Mouse (Mus musculus): Measurements from ENCODE around the gene Olfr320. TPM values are rescaled to one million over a fixed set of nuclear protein-coding genes. Genes with fewer than 3 reads are reported as not detected.

Gene Olfr320
- total RNA-seq, 2 experiments from 2014 or later = not detected

Other genes starting within 250 kb of the Olfr320 start
- gene Gm12253, start 248.5 kb upstream of the Olfr320 start, total RNA-seq (2021) = not detected
- not detected for gene Lypd9, start 228.2 kb upstream of the Olfr320 start, total RNA-seq (2021)
- not detected for gene Olfr30, start 218.8 kb upstream of the Olfr320 start, total RNA-seq (2021)
- gene Olfr332, start 188.5 kb upstream of the Olfr320 start, total RNA-seq (2021) = not detected
- gene Olfr331, start 178.5 kb upstream of the Olfr320 start, total RNA-seq (2021) = not detected
- under 1 TPM in 1 of 2 experiments, not detected in 1; 0.50 TPM for gene Olfr330, start 146.3 kb upstream of the Olfr320 start, total RNA-seq (2021)
- under 1 TPM in 1 of 2 experiments, not detected in 1; 0.63 TPM for gene Olfr329-ps, start 134.7 kb upstream of the Olfr320 start, total RNA-seq (2021)
- gene Olfr328, start 125.5 kb upstream of the Olfr320 start, total RNA-seq (2021) = under 1 TPM in 1 of 2 experiments, not detected in 1; 0.13 TPM
- gene Olfr224, start 110.5 kb upstream of the Olfr320 start, total RNA-seq (2021) = not detected
- not detected for gene Olfr325, start 103.4 kb upstream of the Olfr320 start, total RNA-seq (2021)
- gene Olfr324, start 86.0 kb upstream of the Olfr320 start, total RNA-seq (2021) = not detected
- gene 2210407C18Rik, start 65.0 kb upstream of the Olfr320 start, total RNA-seq (2021) = not detected
- gene Olfr323, start 50.6 kb upstream of the Olfr320 start, total RNA-seq (2021) = not detected
- gene Trim58, start 40.6 kb upstream of the Olfr320 start, total RNA-seq (2021) = not detected
- gene Olfr322, start 22.3 kb upstream of the Olfr320 start, total RNA-seq (2021) = not detected
- not detected for gene Olfr319, start 18.1 kb downstream of the Olfr320 start, total RNA-seq (2021)
- gene Olfr318, start 42.9 kb downstream of the Olfr320 start, total RNA-seq (2021) = not detected
- not detected for gene Olfr317, start 58.1 kb downstream of the Olfr320 start, total RNA-seq (2021)
- not detected for gene Olfr316, start 71.6 kb downstream of the Olfr320 start, total RNA-seq (2021)
- gene Olfr315, start 92.1 kb downstream of the Olfr320 start, total RNA-seq (2021) = not detected
- gene Olfr314, start 101.9 kb downstream of the Olfr320 start, total RNA-seq (2021) = not detected
- 1 to 10 TPM; 2.6 to 3.1 TPM for gene Fam183b, start 120.9 kb downstream of the Olfr320 start, total RNA-seq (2021)
- gene Olfr313, start 133.9 kb downstream of the Olfr320 start, total RNA-seq (2021) = not detected
- gene Olfr312, start 148.1 kb downstream of the Olfr320 start, total RNA-seq (2021) = not detected
- not detected for gene Olfr311, start 158.2 kb downstream of the Olfr320 start, total RNA-seq (2021)
- gene Gm12258, start 166.1 kb downstream of the Olfr320 start, total RNA-seq (2021) = 1 to 10 TPM; 4.1 to 5.7 TPM
- 1 to 10 TPM; 4.0 to 5.9 TPM for gene 2810021J22Rik, start 186.1 kb downstream of the Olfr320 start, total RNA-seq (2021)
- gene Zfp39, start 223.1 kb downstream of the Olfr320 start, total RNA-seq (2021) = 1 to 10 TPM; 3.3 to 4.1 TPM
- gene Btnl10, start 236.8 kb downstream of the Olfr320 start, total RNA-seq (2021) = not detected

Measured in adrenal gland, adult 18-20 months (tissue).